Comparison of ENCODE assay signal across 27 mouse cellular contexts in the genomic region with DNA sequence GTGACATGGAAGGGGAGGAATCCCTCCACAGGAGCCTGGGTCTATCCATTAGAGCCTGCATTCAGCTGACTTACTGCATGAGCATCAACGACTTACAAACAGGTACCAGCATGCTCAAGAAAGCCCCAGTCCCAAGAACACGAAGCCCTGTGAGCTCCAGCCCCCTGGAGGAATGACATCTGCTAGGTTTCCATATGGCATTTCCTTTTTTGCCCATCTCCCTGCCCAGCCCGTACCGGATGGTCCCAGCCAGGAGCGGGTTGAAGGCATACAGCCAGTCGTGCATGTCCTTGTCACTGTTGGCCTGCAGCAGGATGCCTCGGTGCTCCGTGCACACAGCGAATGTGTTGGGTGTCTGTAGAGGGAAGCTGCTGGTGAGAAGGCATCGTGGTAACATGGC. TPM values are rescaled to one million over a fixed set of nuclear protein-coding genes. Genes with fewer than 3 reads are reported as not detected.
DNase-seq lines count a peak whose midpoint lies in the region; ATAC-seq and TF ChIP-seq lines count a peak whose summit lies in the region.
"Had no signal": no experiment of that assay in that cellular context is flagged by ENCODE, and none has a peak within 500 bp of the region (broad histone marks: within the 10 kb centered on the region; RNA-seq: fewer than 3 reads in every experiment).

No protein-coding gene starts in this region.

- 80% methylated on average over 10 of the region's 10 CpGs for WGBS in thymus, adult 2 months

- no peak for ATAC-seq in megakaryocyte, adult 5-6 weeks (ENCODE audit: poor library complexity, severe bottlenecking)
- ATAC-seq: forebrain, embryonic 15.5 days; intestine, embryonic 16.5 days had no signal

- peaks cover 62% of the 10 kb centered on the region for H3K27me3 ChIP-seq in megakaryocyte, embryonic 14.5 days (replicated peaks)
- H3K27me3 ChIP-seq in thymus, adult 2 months (ENCODE audit: control insufficient read depth, insufficient read depth, low read length): no peaks in the 10 kb centered on the region
- H3K27me3 ChIP-seq: embryonic facial prominence, embryonic 15.5 days; forebrain, embryonic 15.5 days had no signal

- no peaks in the 10 kb centered on the region for H3K9me3 ChIP-seq in megakaryocyte, embryonic 14.5 days
- H3K9me3 ChIP-seq: embryonic facial prominence, embryonic 15.5 days; forebrain, embryonic 15.5 days; heart, embryonic 15.5 days had no signal

- no peak overlapping the region for H3K27ac ChIP-seq in thymus, adult 2 months (ENCODE audit: control insufficient read depth, insufficient read depth, low read length)
- H3K27ac ChIP-seq: embryonic facial prominence, embryonic 15.5 days; forebrain, embryonic 15.5 days; heart, adult 2 months; heart, embryonic 15.5 days; hindbrain, embryonic 14.5 days had no signal

- TF ChIP-seq CTCF in thymus, adult 2 months (IDR thresholded peaks at IDR 0.05; ENCODE audit: borderline replicate concordance, control insufficient read depth, extremely low read depth, insufficient read depth, low read length, poor library complexity): no peak

- H3K4me3 ChIP-seq in megakaryocyte, embryonic 14.5 days (replicated peaks): peak overlapping the region; percentile 0
- no peak overlapping the region for H3K4me3 ChIP-seq in thymus, adult 2 months (ENCODE audit: control insufficient read depth, insufficient read depth, low read length)
- H3K4me3 ChIP-seq: embryonic facial prominence, embryonic 15.5 days; erythroblast, embryonic 14.5 days; forebrain, embryonic 15.5 days; heart, adult 2 months; heart, embryonic 15.5 days had no signal

- H3K36me3 ChIP-seq in megakaryocyte, embryonic 14.5 days (replicated peaks; ENCODE audit: low read length): no peaks in the 10 kb centered on the region
- H3K36me3 ChIP-seq in thymus, adult 2 months (ENCODE audit: control insufficient read depth, insufficient read depth, low read length): no peaks in the 10 kb centered on the region
- H3K36me3 ChIP-seq: heart, embryonic 15.5 days had no signal

- no peaks in the 10 kb centered on the region; the same call in 1 of the 2 replicates for H3K4me1 ChIP-seq in megakaryocyte, embryonic 14.5 days
- H3K4me1 ChIP-seq in thymus, adult 2 months (replicated peaks; ENCODE audit: control insufficient read depth, insufficient read depth, low read length): no peaks in the 10 kb centered on the region
- H3K4me1 ChIP-seq: embryonic facial prominence, embryonic 15.5 days; forebrain, embryonic 15.5 days; heart, embryonic 15.5 days had no signal

- peak; percentile 50 for DNase-seq in cerebellum, adult 8-10 months
- peak; percentile 39 to 54 for DNase-seq in cerebellum, postnatal 14 days
- DNase-seq in thymus, postnatal 25 days: no peak
- no peak for DNase-seq in frontal cortex, postnatal 36 days (ENCODE audit: low spot score in 2 of 2)
- DNase-seq in thymus, adult 2 months: no peak
- DNase-seq: adrenal gland, postnatal 14 days; embryo, embryonic 11 days; gastrocnemius, postnatal 14 days; heart, adult 2 months; heart, postnatal 14 days; kidney, adult 2 months had no signal

- no peak for TF ChIP-seq POLR2A in thymus, adult 2 months (IDR thresholded peaks at IDR 0.05; ENCODE audit: control insufficient read depth, extremely low read depth, insufficient read depth, low read length, poor library complexity)

RNA-seq across cellular contexts. Expression of gene Aqp12, which starts 12.6 kb away (rescaled TPM):
- polyA plus RNA-seq in megakaryocyte, embryonic 14.5 days (2012; ENCODE audit: insufficient read depth, low replicate concordance): 0.39 TPM in 1 of 2 replicates, not detected in the other
- total RNA-seq in megakaryocyte, adult 5-6 weeks (2015): not detected in 2 replicates
- total RNA-seq in megakaryocyte, adult 5-6 weeks (2017): not detected in 2 replicates
- 0.19 and 0.42 TPM in 2 replicates for polyA plus RNA-seq in thymus, adult 2 months (2012; rRNA removed)
- total RNA-seq: adrenal gland, postnatal 14 days; common myeloid progenitor, adult 5-6 weeks; gastrocnemius, postnatal 14 days; heart, adult 2 months; heart, postnatal 14 days; hematopoietic stem cell, adult 5-6 weeks; MEL had no signal
- polyA plus RNA-seq: C2C12; embryonic facial prominence, embryonic 11.5 days; embryonic facial prominence, embryonic 15.5 days; erythroblast, embryonic 14.5 days; forebrain, embryonic 11.5 days; forebrain, embryonic 15.5 days; gonadal fat pad, adult 2 months; heart, adult 2 months; heart, embryonic 11.5 days; heart, embryonic 15.5 days; hindbrain, embryonic 14.5 days; kidney, adult 2 months had no signal

Comparison
In these comparisons a context has a peak if more than half of its experiments do, and no peak if none do; other contexts are left out.
1. DNase-seq: peak in cerebellum, adult 8-10 months (single experiment) and cerebellum, postnatal 14 days (2 of 2); none in thymus, postnatal 25 days (single experiment), frontal cortex, postnatal 36 days (0 of 2) and thymus, adult 2 months (single experiment).